Mouse (Mus musculus) brain, embryonic 18.5 days (tissue): ENCODE data around the gene Elavl4.

Experiments
- DNase-seq: peaks from one replicate; pipeline ENCODE4 v3.0.0-alpha.2; 2012; ENCODE audit warnings: low read depth, low spot score

Gene Elavl4

GRCm38 (mm10) chr4:110266804-110267575 lies 84.7 kb downstream of the Elavl4 start:
- DNase-seq = no peak

- no peak for DNase-seq
Observed at GRCm38 (mm10) chr4:110264345-110264943, 87.3 kb downstream of the Elavl4 start.

GRCm38 (mm10) chr4:110257360-110257759 lies 94.3 kb downstream of the Elavl4 start:
- DNase-seq = no peak

DNA sequence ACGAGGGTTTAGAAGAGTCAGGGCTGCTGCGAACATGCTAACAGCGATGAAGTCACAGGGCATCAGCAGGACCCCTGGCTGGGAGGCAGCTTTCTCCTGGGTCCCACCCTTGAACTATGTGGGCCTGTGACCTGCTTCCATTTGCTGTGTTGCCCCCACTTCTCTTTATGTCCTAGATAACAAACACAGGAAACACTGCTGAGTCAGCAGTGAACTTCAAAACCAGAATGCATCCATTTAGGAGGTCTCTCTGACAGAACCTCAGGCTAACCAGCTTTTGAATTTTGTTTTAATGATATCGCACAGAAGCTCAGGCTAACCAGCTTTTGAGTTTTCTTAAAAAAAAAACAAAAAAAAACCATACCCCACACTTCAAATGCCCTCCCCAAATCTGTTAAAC lies 96.1 kb downstream of the Elavl4 start:
- no peak for DNase-seq

DNA sequence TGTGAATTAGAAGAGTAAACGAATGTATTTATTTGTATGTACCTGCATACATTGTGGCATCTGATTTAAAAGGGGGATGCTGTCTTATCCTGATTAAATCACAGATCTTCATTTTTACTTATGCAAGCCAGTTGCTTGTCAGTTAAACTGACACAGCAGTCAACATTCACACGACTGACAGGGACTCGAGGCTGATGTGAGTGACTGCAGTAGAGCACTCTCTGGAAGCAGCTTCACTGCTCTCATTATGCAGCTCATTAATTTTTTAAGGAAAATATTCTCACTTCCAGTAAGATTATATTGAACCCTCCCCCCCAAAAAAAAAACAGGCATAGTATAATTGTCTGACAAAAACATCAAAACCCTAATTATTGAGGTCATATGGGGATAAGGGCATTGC lies 101.7 kb downstream of the Elavl4 start:
- DNase-seq = no peak

DNA sequence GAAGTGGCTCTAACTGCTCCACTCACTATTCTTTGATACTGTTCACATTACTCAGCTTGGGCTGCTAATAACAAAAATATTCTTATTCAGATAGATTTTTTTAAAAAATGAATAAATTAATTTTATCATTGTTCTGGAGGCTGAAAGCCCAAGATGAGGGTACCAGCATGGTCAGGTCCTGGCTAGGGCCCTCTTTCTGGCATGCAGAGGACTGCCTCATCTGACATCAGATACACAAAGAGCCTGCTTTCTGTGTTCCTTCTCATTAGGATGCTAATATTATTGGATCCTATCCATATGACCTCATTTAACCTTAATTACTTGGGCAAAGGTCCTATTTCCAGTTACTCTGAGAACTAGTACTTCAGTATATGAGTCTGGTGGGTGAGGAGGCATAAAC lies 108.8 kb downstream of the Elavl4 start:
- no peak for DNase-seq

GRCm38 (mm10) chr4:110234554-110234953 lies 117.2 kb downstream of the Elavl4 start:
- no peak for DNase-seq

DNA sequence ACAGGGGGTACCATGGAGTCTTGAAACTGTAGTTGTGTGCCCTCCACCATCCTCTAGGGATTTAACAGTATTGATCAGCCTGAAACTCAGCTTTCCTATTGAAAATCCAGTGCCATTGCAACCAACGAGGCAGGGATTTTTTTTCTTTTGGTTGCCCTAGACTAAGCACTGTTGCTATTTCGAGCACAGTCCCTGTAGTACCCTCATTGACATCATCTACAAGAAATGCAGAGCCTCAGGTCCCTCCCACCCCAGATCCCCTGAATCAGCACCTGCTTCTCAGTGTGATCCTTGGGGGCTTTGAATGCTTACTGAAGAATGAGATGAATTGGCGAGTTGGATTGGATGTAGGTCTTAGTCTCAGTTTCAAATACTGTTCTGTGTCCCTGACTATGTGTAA lies 119.4 kb downstream of the Elavl4 start:
- DNase-seq = no peak

DNA sequence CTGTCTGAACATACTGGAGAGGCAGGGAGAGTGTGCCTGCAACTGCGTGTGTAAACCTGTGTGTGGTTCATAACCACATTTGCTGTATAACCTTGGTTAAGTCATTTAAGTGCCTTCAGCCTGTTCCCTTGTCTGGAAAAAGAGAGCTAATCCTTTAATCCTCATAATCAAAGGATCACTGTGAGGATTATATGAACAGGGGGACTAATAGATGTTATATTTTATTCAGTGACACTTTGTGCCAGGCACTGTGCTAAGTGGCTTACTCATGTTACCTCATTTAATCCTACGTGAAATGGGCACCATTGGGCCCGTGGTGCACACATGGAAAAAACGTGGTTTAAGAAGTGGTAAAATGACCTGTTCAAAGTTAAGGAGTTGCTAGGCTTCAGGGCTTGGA lies 119.9 kb downstream of the Elavl4 start:
- no peak for DNase-seq

- no peak for DNase-seq
Observed at GRCm38 (mm10) chr4:110229652-110230051, 122.1 kb downstream of the Elavl4 start.

GRCm38 (mm10) chr4:110229238-110229637 lies 122.5 kb downstream of the Elavl4 start:
- no peak for DNase-seq

GRCm38 (mm10) chr4:110227621-110228031 lies 124.1 kb downstream of the Elavl4 start:
- DNase-seq = no peak

- DNase-seq = no peak
Observed at GRCm38 (mm10) chr4:110225492-110225891, 126.2 kb downstream of the Elavl4 start.

DNA sequence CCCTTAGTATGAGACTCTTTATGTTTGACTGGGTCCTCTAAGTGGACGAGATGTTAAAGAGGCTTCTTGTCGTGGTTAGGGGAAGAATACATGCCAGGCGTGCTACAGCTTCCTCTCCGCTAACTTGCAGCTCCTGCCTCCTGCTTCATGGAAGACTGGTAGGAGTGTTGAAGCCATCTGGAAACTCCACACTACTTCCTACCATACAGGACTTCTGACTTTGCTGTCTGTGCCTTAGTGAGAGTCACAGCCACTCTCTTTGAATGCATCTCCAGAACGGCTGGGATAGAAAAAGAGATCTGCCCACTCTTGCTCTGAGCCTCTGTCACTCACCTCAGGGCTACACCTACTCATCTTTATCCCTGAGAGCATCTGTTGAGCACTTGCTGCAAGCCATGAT lies 132.9 kb downstream of the Elavl4 start:
- DNase-seq = no peak

DNA sequence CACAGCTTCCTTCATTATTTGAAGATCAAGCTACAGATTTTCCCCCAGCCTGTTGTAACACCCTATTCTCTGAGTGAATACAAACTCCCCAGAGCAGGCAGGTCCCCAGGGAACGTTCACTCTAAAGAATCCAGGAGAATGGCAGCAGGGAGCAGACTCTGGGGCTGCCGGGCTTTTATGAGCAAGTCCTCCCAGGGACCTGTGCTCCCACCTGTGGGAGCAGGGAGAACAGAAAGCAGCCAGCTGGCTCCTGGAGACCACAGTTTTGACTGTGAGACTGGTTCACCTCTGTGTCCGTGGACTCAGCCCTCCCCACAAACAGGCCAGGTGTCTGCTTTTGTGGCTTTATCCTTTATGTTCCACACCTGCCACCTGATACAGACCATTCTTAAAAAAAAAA lies 134.2 kb downstream of the Elavl4 start:
- DNase-seq = no peak

DNA sequence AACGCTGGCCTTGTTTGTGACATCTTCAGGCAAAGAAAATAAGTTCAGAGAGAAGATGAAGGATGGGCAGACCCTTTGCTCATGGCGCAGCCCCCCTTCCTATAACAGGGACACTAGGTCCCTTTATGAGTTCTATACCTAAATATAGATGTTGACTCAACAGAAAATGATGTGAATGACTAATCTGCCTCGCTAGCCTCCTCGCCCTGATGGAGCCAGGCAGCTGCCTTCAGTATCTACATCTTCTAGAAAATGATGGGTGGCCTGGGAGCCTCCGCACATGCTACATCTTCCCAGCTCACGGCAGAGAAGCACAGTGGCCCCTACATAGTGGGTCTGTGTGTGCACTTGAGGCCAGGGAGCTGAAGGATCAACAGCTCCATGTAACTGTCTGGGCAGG lies 137.2 kb downstream of the Elavl4 start:
- DNase-seq = no peak

DNA sequence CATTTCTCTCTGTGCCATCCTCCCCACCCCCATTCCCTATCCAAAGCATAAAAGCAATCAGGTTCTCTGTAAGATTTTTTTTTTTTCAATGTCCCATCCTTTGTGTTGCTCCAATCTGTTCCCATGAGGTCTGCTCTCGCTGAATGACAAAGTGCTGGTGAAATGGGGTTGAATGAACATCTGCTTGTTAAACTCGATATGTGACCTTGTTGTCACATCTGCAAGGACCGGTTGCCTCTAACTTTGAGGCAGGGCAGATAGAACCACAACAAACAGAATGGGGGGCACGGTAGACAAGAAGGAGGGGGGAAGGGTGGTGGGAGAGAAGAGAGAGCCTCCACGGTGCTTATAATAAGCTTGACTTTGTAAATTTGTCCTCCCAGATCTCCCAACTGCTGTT lies 138.0 kb downstream of the Elavl4 start:
- DNase-seq = no peak

DNA sequence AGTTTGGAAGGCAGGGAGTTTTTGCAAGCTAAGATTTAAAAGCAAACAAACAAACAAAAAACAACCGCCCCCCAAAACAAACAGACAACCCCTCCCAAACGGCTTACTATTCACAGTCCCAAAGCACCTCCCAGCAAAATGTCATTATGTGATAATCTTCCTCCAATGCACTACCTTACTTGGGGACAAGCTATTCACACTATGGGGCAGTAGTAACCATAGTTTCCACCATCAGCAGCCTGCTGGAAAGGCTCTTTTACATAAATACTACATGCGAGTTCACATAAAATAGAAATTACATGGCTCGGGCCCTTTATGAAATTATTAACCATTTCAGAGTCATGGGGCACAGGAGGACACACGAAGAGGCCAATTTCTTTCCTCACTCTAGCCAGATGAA lies 141.5 kb downstream of the Elavl4 start:
- DNase-seq = no peak

DNA sequence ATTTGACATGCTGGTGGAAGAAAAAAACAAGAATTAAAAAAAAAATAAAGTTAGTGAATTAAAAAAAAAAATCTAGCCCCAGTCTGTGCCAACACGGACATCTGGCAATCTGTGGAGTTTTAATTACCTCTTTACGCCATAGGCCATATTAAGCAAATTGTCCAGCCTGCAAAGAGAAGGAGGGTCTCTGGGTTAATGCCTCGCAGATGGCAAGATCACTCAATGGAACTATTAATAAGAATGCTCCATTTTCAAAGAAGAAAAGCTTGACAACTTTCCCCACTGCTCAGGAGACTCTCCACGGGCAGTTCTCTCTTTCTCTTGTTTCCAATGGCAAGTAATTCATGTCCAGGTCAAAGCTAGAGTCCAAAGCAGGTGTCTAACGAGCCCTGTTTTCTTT lies 142.1 kb downstream of the Elavl4 start:
- no peak for DNase-seq

- no peak for DNase-seq
Observed at GRCm38 (mm10) chr4:110201680-110202079, 150.0 kb downstream of the Elavl4 start.

DNA sequence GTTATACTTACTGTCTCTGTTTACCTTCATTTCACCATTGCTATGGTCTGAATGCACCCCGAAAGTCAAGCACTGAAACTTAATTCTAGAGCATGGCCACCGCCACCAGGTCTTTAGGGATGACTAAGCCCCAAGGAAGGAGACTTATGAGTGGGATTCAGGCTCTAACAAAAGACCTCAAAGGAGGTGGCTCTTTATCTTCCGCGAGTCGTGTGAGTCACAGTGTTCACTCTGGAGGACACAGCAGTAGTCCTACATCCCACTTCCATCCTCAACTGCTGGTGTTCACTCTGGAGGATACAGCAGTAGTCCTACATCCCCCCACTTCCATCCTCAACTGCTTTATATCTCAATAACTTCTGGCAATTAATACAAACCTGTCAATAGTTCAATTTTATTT lies 151.8 kb downstream of the Elavl4 start:
- no peak for DNase-seq

DNA sequence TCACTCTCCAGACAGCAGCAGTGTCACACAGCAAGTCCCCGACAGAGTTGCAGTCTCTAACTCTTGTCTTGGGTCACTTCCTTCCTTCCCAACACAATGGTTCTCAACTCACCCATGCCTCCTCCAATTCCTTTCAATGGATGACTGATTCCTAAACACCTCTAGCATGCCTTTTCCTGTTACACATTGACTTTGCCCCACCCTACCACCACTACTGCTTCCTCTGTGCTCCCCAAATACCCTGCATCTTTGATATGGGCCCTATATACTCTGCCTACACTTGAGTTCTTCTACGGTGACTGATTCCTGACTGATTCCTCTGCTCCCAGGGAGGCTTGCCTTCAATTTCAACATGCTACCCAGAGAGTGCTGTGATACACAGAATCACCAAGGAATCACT lies 153.1 kb downstream of the Elavl4 start:
- no peak for DNase-seq

- DNase-seq = no peak
Observed at GRCm38 (mm10) chr4:110177263-110177662, 174.4 kb downstream of the Elavl4 start.

- no peak for DNase-seq
Observed at GRCm38 (mm10) chr4:110172028-110172427, 179.7 kb downstream of the Elavl4 start.
